Mouse (Mus musculus) limb, embryonic 11.5 days (tissue): Measurements from ENCODE around the gene AI661453. TPM values are rescaled to one million over a fixed set of nuclear protein-coding genes. Genes with fewer than 3 reads are reported as not detected.

Experiments
- ATAC-seq: fragments of 200-750 bp; cut with Nextera tagmentation; 2 replicates; pipeline ENCODE4 v1.8.0; 2017; ENCODE audit warnings: low read depth; ENCODE audit not compliant: insufficient number of reproducible peaks, low FRiP score, low TSS enrichment
- DNase-seq: peaks from one replicate; pipeline ENCODE4 v3.0.0-alpha.2; 2015; ENCODE audit warnings: low spot score
- H3K27ac ChIP-seq: fragments of 300-500 bp; sonication (generic); replicated peaks from 2 replicates; pipeline ENCODE4 v1.5.1; 2014; ENCODE audit warnings: low read depth, mild to moderate bottlenecking, low read length
- H3K27me3 ChIP-seq: fragments of 300-500 bp; sonication (generic); 2 replicates; pipeline ENCODE4 v1.6.1; 2014; ENCODE audit warnings: mild to moderate bottlenecking, low read length, mixed read lengths; ENCODE audit not compliant: control insufficient read depth, insufficient read depth
- H3K36me3 ChIP-seq: fragments of 300-500 bp; sonication (generic); 2 replicates; pipeline ENCODE4 v1.6.1; 2014; ENCODE audit warnings: mild to moderate bottlenecking, low read length, moderate library complexity, mixed read lengths; ENCODE audit not compliant: control insufficient read depth, insufficient read depth
- H3K4me1 ChIP-seq: fragments of 300-500 bp; sonication (generic); 2 replicates; pipeline ENCODE4 v1.6.1; 2014; ENCODE audit warnings: low read length, mixed read lengths; ENCODE audit not compliant: control insufficient read depth, insufficient read depth
- H3K4me2 ChIP-seq: fragments of 300-500 bp; sonication (generic); 2 replicates; pipeline ENCODE4 v1.6.1; 2014; ENCODE audit warnings: low read depth, mild to moderate bottlenecking, moderate library complexity; ENCODE audit not compliant: severe bottlenecking
- H3K4me3 ChIP-seq: fragments of 300-500 bp; sonication (generic); 2 replicates; pipeline ENCODE4 v1.5.1; 2014; ENCODE audit warnings: low read depth, low read length
- H3K9ac ChIP-seq: fragments of 300-500 bp; sonication (generic); 2 replicates; pipeline ENCODE4 v1.6.1; 2014; ENCODE audit warnings: mild to moderate bottlenecking, low read length
- H3K9me3 ChIP-seq: fragments of 300-500 bp; sonication (generic); 2 replicates; pipeline ENCODE4 v1.6.1; 2016; ENCODE audit warnings: low read length; ENCODE audit not compliant: control insufficient read depth
- WGBS: fragments of 180-500 bp; shearing (Covaris S2); extraction: QIAGEN DNeasy Blood & Tissue Kit; methylation state at CpG from one replicate; pipeline ENCODE4 v1.1.7; 2014; 5-methylcytosine and 5-hydroxymethylcytosine counted together
- polyA plus RNA-seq: library from polyadenylated mRNA; unstranded; fragments of >200 nt; fragmentation: Nextera tagmentation; extraction: Ambion mirVana; gene quantifications from 2 replicates; pipeline ENCODE4 v1.2.1, GENCODE M21; 2014

The AI661453 gene
- polyA plus RNA-seq, 1 experiment from 2014 or later: 0.41 TPM

DNA sequence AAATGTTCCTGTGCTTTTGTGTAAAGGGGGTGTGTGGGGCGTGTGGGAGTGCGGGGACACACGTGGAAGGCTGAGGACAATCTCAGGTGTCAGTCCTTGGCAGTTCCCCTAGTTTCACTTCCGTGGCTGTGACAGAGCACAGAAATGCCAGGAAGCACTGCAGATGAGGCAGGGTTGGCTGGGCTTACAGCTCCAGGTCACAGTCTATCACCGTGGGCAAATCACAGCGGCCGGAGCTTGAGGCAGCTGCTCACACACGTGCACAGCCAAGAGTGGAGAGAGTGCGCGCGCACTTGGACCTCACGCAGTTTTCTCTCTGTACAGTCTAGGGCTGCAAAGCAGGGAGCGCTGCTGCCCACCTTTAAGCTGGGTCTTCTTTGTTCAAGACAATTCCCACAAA is 21.9 kb downstream of the AI661453 start:
- H3K4me1 ChIP-seq: no peaks in the 10 kb centered on the region
- H3K27me3 ChIP-seq: peaks cover 2% of the 10 kb centered on the region; the same call in 1 of the 2 replicates
- WGBS: 86% methylated on average over 13 of the region's 13 CpGs

GRCm38 (mm10) chr17:47458936-47459335 is 22.5 kb downstream of the AI661453 start:
- H3K4me2 ChIP-seq: no peak overlapping the region
- no peaks in the 10 kb centered on the region for H3K9me3 ChIP-seq
- H3K36me3 ChIP-seq: no peaks in the 10 kb centered on the region
- DNase-seq (no peak), ATAC-seq (no peak)
- 95% methylated on average over 2 of the region's 2 CpGs for WGBS
- H3K27ac ChIP-seq: no peak overlapping the region
- no peak overlapping the region for H3K4me3 ChIP-seq
- peaks cover 2% of the 10 kb centered on the region; the same call in 1 of the 2 replicates for H3K27me3 ChIP-seq
- H3K4me1 ChIP-seq: no peaks in the 10 kb centered on the region
- H3K9ac ChIP-seq: no peak overlapping the region

More for the DNA sequence above, 21.9 kb downstream of the AI661453 start:
- Histone ChIP-seq H3K9ac (no peak overlapping the region), H3K4me2 (no peak overlapping the region), H3K9me3 (no peaks in the 10 kb centered on the region), H3K36me3 (no peaks in the 10 kb centered on the region), H3K27ac (no peak overlapping the region), H3K4me3 (no peak overlapping the region)
- DNase-seq: no peak
- ATAC-seq: no peak

GRCm38 (mm10) chr17:47459341-47459919 is 23.0 kb downstream of the AI661453 start:
- H3K9me3 ChIP-seq: no peaks in the 10 kb centered on the region
- WGBS: 72% methylated on average over 3 of the region's 3 CpGs
- no peak overlapping the region for H3K4me2 ChIP-seq
- ATAC-seq (no peak), DNase-seq (no peak)
- peaks cover 2% of the 10 kb centered on the region; the same call in 1 of the 2 replicates for H3K27me3 ChIP-seq
- H3K4me1 ChIP-seq: no peaks in the 10 kb centered on the region
- no peak overlapping the region for H3K4me3 ChIP-seq
- no peak overlapping the region for H3K27ac ChIP-seq
- H3K9ac ChIP-seq: no peak overlapping the region
- H3K36me3 ChIP-seq: no peaks in the 10 kb centered on the region

DNA sequence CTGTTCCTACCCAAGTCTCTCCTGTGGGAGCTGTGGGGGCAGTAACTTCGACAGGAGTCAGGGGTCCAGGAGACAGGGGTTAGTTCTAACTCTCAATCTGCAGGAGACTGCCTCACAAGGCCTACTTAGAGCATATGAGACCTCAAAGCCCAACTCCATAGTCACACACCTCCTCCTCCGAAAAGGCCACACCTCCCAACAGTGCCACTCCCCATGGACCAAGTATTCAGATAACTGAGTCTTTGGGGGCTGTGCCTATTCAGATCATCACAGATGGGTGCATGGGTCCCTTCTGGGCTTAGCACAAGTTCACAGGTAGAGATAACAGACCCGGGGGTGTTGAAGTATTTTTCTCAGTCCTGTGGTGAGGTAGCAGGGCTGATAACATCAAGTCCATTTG is 25.3 kb downstream of the AI661453 start:
- ATAC-seq: no peak
- no peak for DNase-seq
- Histone ChIP-seq H3K27me3 (peaks cover 10% of the 10 kb centered on the region; the same call in 1 of the 2 replicates), H3K9ac (no peak overlapping the region), H3K4me1 (peaks cover 4% of the 10 kb centered on the region; the same call in 1 of the 2 replicates), H3K4me3 (no peak overlapping the region), H3K27ac (no peak overlapping the region), H3K4me2 (no peak overlapping the region), H3K9me3 (no peaks in the 10 kb centered on the region), H3K36me3 (no peaks in the 10 kb centered on the region)
- 76% methylated on average over 3 of the region's 3 CpGs for WGBS

GRCm38 (mm10) chr17:47462209-47462608 is 25.8 kb downstream of the AI661453 start:
- Histone ChIP-seq H3K27me3 (peaks cover 13% of the 10 kb centered on the region), H3K4me3 (no peak overlapping the region), H3K9ac (no peak overlapping the region), H3K27ac (no peak overlapping the region), H3K4me1 (peaks cover 4% of the 10 kb centered on the region; the same call in 1 of the 2 replicates), H3K4me2 (no peak overlapping the region), H3K36me3 (no peaks in the 10 kb centered on the region), H3K9me3 (no peaks in the 10 kb centered on the region)
- ATAC-seq: no peak
- no peak for DNase-seq
- 82% methylated on average over 7 of the region's 7 CpGs for WGBS

- ATAC-seq (no peak), DNase-seq (no peak)
- Histone ChIP-seq H3K9ac (no peak overlapping the region), H3K27ac (no peak overlapping the region), H3K36me3 (no peaks in the 10 kb centered on the region), H3K4me2 (no peak overlapping the region), H3K9me3 (no peaks in the 10 kb centered on the region), H3K4me3 (no peak overlapping the region), H3K4me1 (peaks cover 4% of the 10 kb centered on the region; the same call in 1 of the 2 replicates), H3K27me3 (peaks cover 20% of the 10 kb centered on the region)
- 47% methylated on average over 9 of the region's 9 CpGs for WGBS
These were observed 26.4 kb downstream of the AI661453 start for GRCm38 (mm10) chr17:47462728-47463388.

- H3K27me3 ChIP-seq: peaks cover 35% of the 10 kb centered on the region
- peaks cover 4% of the 10 kb centered on the region; the same call in 1 of the 2 replicates for H3K4me1 ChIP-seq
These were observed 28.0 kb downstream of the AI661453 start for GRCm38 (mm10) chr17:47464248-47464965.

GRCm38 (mm10) chr17:47465016-47465415 is 28.6 kb downstream of the AI661453 start:
- no peaks in the 10 kb centered on the region for H3K36me3 ChIP-seq
- ATAC-seq: no peak
- WGBS: 86% methylated on average over 11 of the region's 11 CpGs
- peaks cover 40% of the 10 kb centered on the region for H3K27me3 ChIP-seq
- H3K4me2 ChIP-seq: no peak overlapping the region
- H3K4me3 ChIP-seq: no peak overlapping the region
- H3K27ac ChIP-seq: no peak overlapping the region
- no peak overlapping the region for H3K9ac ChIP-seq
- no peak for DNase-seq
- H3K9me3 ChIP-seq: no peaks in the 10 kb centered on the region
- H3K4me1 ChIP-seq: peaks cover 4% of the 10 kb centered on the region; the same call in 1 of the 2 replicates

More at GRCm38 (mm10) chr17:47464248-47464965, 28.0 kb downstream of the AI661453 start:
- H3K4me2 ChIP-seq: no peak overlapping the region
- 45% methylated on average over 12 of the region's 12 CpGs for WGBS
- no peak overlapping the region for H3K9ac ChIP-seq
- DNase-seq (no peak), ATAC-seq (no peak)
- no peak overlapping the region for H3K27ac ChIP-seq
- H3K4me3 ChIP-seq: no peak overlapping the region
- H3K36me3 ChIP-seq: no peaks in the 10 kb centered on the region
- H3K9me3 ChIP-seq: no peaks in the 10 kb centered on the region
